Mouse (Mus musculus) embryonic facial prominence, embryonic 11.5 days (tissue): ENCODE measurements around the gene Gm6034. TPM values are rescaled to one million over a fixed set of nuclear protein-coding genes. Genes with fewer than 3 reads are reported as not detected.
"Not testable (repeated sequence)": the region's sequence is repeated elsewhere in the genome, so short reads cannot be mapped to it uniquely, and the experiment has no call there.

ENCODE experiments used
- ATAC-seq: fragments of 200-750 bp; cut with Nextera tagmentation; replicated peaks from 2 replicates; pipeline ENCODE4 v1.8.0; 2017; ENCODE audit warnings: low read depth; ENCODE audit not compliant: insufficient number of reproducible peaks, low FRiP score, low TSS enrichment
- DNase-seq: peaks from one replicate; pipeline ENCODE4 v3.0.0-alpha.2; 2015; ENCODE audit warnings: low spot score
- H3K27ac ChIP-seq: fragments of 300-500 bp; sonication (generic); replicated peaks from 2 replicates; pipeline ENCODE4 v1.5.1; 2014; ENCODE audit warnings: mild to moderate bottlenecking, low read depth, low read length, control low read depth
- H3K27me3 ChIP-seq: fragments of 300-500 bp; sonication (generic); 2 replicates; pipeline ENCODE4 v1.6.1; 2014; ENCODE audit warnings: mild to moderate bottlenecking, low read length, moderate library complexity, mixed read lengths; ENCODE audit not compliant: control insufficient read depth, insufficient read depth
- H3K36me3 ChIP-seq: fragments of 300-500 bp; sonication (generic); replicated peaks from 2 replicates; pipeline ENCODE4 v1.6.1; 2014; ENCODE audit warnings: low read depth, mild to moderate bottlenecking, low read length, moderate library complexity, mixed read lengths; ENCODE audit not compliant: control insufficient read depth, insufficient read depth
- H3K4me1 ChIP-seq: fragments of 300-500 bp; sonication (generic); 2 replicates; pipeline ENCODE4 v1.6.1; 2014; ENCODE audit warnings: low read length, mixed read lengths; ENCODE audit not compliant: control insufficient read depth, insufficient read depth
- H3K4me2 ChIP-seq: fragments of 300-500 bp; sonication (generic); 2 replicates; pipeline ENCODE4 v1.6.1; 2014; ENCODE audit warnings: low read depth, mild to moderate bottlenecking, control low read depth, low read length, moderate library complexity
- H3K4me3 ChIP-seq: fragments of 300-500 bp; sonication (generic); 2 replicates; pipeline ENCODE4 v1.5.1; 2014; ENCODE audit warnings: low read depth, low read length, control low read depth
- H3K9ac ChIP-seq: fragments of 300-500 bp; sonication (generic); replicated peaks from 2 replicates; pipeline ENCODE4 v1.6.1; 2014; ENCODE audit warnings: mild to moderate bottlenecking, control low read depth, low read length
- H3K9me3 ChIP-seq: fragments of 300-500 bp; sonication (generic); replicated peaks from 2 replicates; pipeline ENCODE4 v1.6.1; 2016; ENCODE audit warnings: mild to moderate bottlenecking, low read length, inconsistent platforms, mixed read lengths; ENCODE audit not compliant: control insufficient read depth
- WGBS: fragments of 180-500 bp; shearing (Covaris S2); extraction: QIAGEN DNeasy Blood & Tissue Kit; methylation state at CpG from one replicate; pipeline ENCODE4 v1.1.7; 2014; 5-methylcytosine and 5-hydroxymethylcytosine counted together
- polyA plus RNA-seq: library from polyadenylated mRNA; unstranded; fragments of >200 nt; fragmentation: Nextera tagmentation; extraction: Ambion mirVana; gene quantifications from 2 replicates; pipeline ENCODE4 v1.2.1, GENCODE M21; 2014

Gm6034 gene
- polyA plus RNA-seq, 1 experiment from 2014 or later = not detected

- no peak overlapping the region for H3K4me3 ChIP-seq
- no peak overlapping the region for H3K4me2 ChIP-seq
- 70% methylated on average over 5 of the region's 5 CpGs for WGBS
- H3K36me3 ChIP-seq = no peaks in the 10 kb centered on the region
- no peaks in the 10 kb centered on the region for H3K9me3 ChIP-seq
- H3K27ac ChIP-seq = no peak overlapping the region
- ATAC-seq (no peak), DNase-seq (no peak)
- H3K9ac ChIP-seq = no peak overlapping the region
- no peaks in the 10 kb centered on the region for H3K4me1 ChIP-seq
- H3K27me3 ChIP-seq = no peaks in the 10 kb centered on the region
These were observed 17.6 kb upstream of the Gm6034 start for GRCm38 (mm10) chr17:36025197-36025596.

GRCm38 (mm10) chr17:36025901-36026300, 16.9 kb upstream of the Gm6034 start:
- Histone ChIP-seq H3K27ac (no peak overlapping the region), H3K4me1 (no peaks in the 10 kb centered on the region), H3K9ac (no peak overlapping the region), H3K4me2 (no peak overlapping the region), H3K9me3 (no peaks in the 10 kb centered on the region), H3K4me3 (no peak overlapping the region), H3K36me3 (no peaks in the 10 kb centered on the region), H3K27me3 (no peaks in the 10 kb centered on the region)
- WGBS = 74% methylated on average over 4 of the region's 4 CpGs
- no peak for DNase-seq
- ATAC-seq = no peak

DNA sequence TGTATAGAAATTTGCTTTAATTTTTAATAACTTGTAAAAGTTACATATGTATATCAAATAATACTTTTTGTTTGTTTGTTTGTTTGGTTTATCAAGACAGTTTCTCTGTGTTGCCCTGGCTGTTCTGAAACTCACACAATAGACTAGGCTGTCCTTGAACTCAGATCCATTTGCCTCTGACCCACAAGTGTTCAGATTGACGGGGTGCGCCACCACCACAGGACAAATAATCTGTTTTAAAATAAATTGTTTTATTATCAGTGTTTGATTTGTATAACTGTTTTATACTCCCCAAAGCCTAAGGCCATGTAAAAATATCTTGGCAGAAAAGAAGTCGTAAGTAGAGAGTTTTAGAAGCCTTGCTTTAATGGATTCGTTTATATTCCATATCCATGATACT, 15.1 kb upstream of the Gm6034 start:
- no peak for DNase-seq
- WGBS = 92% methylated on average over 4 of the region's 4 CpGs

DNA sequence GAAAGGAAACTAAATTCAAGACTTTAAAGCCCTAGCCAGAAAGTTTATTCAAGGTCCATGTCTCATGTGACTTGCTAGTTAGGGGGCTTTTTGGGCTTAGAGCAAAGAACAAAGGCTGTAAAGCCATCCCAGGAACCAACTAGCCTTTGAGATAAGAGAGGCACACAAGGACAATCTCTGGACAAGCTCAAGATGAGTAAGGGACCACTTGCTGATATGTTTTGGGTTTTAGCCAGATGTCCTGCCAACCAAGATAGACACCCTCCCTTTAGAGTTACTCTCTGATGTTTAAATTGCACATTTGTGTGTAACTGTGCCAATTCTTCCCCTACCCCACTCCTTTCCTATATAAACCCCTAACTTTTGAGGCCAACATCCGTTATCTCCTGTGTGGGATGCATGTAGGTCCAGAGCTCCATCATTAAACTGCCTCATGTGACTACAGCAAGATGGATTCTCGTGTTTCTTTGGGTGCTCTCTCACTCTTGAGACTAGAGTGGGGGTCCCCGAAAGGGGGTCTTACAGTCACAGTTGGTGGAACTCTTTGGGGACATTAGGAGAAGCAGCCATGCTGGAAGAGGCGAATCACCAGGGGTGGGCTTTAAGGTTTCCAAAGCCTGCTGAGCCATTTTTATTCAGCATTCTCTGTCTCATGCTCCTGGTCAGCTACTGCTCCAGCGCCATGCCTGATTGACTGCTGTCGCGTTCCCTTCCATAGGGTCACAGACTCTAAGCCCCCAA, 13.7 kb upstream of the Gm6034 start:
- Histone ChIP-seq H3K36me3 (no peaks in the 10 kb centered on the region), H3K9me3 (no peaks in the 10 kb centered on the region), H3K4me2 (no peak overlapping the region), H3K9ac (no peak overlapping the region), H3K4me1 (no peaks in the 10 kb centered on the region; the same call in 1 of the 2 replicates), H3K27ac (no peak overlapping the region), H3K4me3 (no peak overlapping the region), H3K27me3 (no peaks in the 10 kb centered on the region)
- ATAC-seq (no peak), DNase-seq (no peak)
- 79% methylated on average over 7 of the region's 7 CpGs for WGBS

More for the DNA sequence above, 15.1 kb upstream of the Gm6034 start:
- Histone ChIP-seq H3K27ac (no peak overlapping the region), H3K27me3 (no peaks in the 10 kb centered on the region), H3K9ac (no peak overlapping the region), H3K9me3 (no peaks in the 10 kb centered on the region), H3K4me3 (no peak overlapping the region), H3K4me2 (no peak overlapping the region), H3K36me3 (no peaks in the 10 kb centered on the region), H3K4me1 (no peaks in the 10 kb centered on the region; the same call in 1 of the 2 replicates)
- ATAC-seq = no peak

GRCm38 (mm10) chr17:36030046-36030702, 12.6 kb upstream of the Gm6034 start:
- not testable (repeated sequence) for H3K4me1 ChIP-seq, H3K9me3 ChIP-seq, ATAC-seq, H3K4me2 ChIP-seq, H3K27ac ChIP-seq, DNase-seq, H3K27me3 ChIP-seq, H3K36me3 ChIP-seq, H3K9ac ChIP-seq, H3K4me3 ChIP-seq
- 70% methylated on average over 2 of the region's 4 CpGs for WGBS

- WGBS = 52% methylated on average over 8 of the region's 8 CpGs
- not testable (repeated sequence) for ATAC-seq, H3K4me1 ChIP-seq, H3K9ac ChIP-seq, H3K9me3 ChIP-seq, DNase-seq, H3K4me3 ChIP-seq, H3K27me3 ChIP-seq, H3K36me3 ChIP-seq, H3K27ac ChIP-seq
- H3K4me2 ChIP-seq = peak overlapping the region; percentile 62; the same call in 1 of the 2 replicates
These were observed 11.8 kb upstream of the Gm6034 start for GRCm38 (mm10) chr17:36030703-36031582.

GRCm38 (mm10) chr17:36031583-36032331, 11.0 kb upstream of the Gm6034 start:
- not testable (repeated sequence) for H3K27ac ChIP-seq, H3K36me3 ChIP-seq, ATAC-seq, H3K27me3 ChIP-seq, DNase-seq, H3K4me1 ChIP-seq, H3K9me3 ChIP-seq
- peak overlapping the region; percentile 40 for H3K4me3 ChIP-seq
- peak overlapping the region; percentile 62 for H3K4me2 ChIP-seq
- H3K9ac ChIP-seq = peak overlapping the region; percentile 37
- WGBS = 2% methylated on average over 40 of the region's 40 CpGs
